Mouse (Mus musculus): ENCODE measurements around the gene Arid3a.

DNA sequence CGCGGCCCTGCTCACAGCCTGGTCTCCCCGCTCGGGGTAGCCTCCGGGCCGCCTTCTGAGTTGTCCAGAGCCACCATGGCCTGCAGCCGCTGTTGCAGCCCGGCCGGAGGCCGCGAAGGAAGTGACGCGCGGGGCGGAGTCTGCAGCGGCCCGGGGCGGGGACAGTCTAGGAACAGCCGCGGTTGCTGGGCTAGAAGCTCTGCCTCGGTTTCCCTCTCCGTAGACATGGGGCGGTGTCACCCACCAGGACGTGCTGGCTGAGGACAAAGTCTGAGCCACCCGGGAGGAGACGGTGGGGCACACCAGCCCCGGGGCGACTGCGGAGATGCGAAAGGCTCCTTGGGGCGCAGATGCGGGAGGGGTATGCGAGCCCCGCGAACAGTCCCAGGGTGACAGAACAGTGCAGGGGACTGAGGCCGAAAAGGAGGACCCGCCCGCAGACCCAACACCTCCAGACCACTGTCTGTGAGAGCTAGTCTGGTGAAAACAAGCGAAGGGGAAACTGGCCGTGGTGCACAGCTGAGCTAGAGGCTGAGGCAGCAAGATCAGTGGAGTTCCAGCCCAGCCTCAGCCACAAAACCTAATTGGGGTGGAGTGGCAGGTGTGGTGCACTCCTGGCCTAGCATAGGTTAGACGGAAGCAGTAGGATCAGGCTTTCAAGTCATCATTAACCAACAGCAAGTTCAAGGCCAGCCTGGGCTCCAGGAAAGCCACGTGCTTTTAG is 9.9 kb upstream of the Arid3a start, which contains the start of gene Kiss1r:
- TF ChIP-seq CTCF (conservative IDR thresholded peaks at IDR 0.05; ENCODE audit: insufficient read depth, insufficient read length, low read depth, low read length) = no peak
- peak; percentile 69 for TF ChIP-seq POLR2A (IDR thresholded peaks at IDR 0.05; ENCODE audit: low read depth, low read length)
